Mouse (Mus musculus): ENCODE results near the gene Radil. TPM values are rescaled to one million over a fixed set of nuclear protein-coding genes. Genes with fewer than 3 reads are reported as not detected.

Radil gene
- total RNA-seq (2023): not detected in 2 replicates

GRCm38 (mm10) chr5:142550706-142551652, at the start of gene Radil:
Gene Radil, minus strand, starts transcription at chr5:142551098.

GRCm38 (mm10) chr5:142529915-142530314, 21.0 kb downstream of the Radil start, which contains the start of gene Papolb:
Gene Papolb, minus strand, starts transcription at chr5:142530076.

GRCm38 (mm10) chr5:142463461-142464454, 87.1 kb downstream of the Radil start, which contains the start of gene Ap5z1:
Gene Ap5z1, plus strand, starts transcription at chr5:142463944.

Other genes with a start within 250 kb of the Radil start
- 30.1 and 41.2 TPM in 2 replicates for gene Foxk1, start 149.6 kb downstream of the Radil start, total RNA-seq (2023)
- 23.5 and 33.4 TPM in 2 replicates for gene Ap5z1, start 87.2 kb downstream of the Radil start, total RNA-seq (2023)
- not detected in 2 replicates for gene Papolb, start 21.0 kb downstream of the Radil start, total RNA-seq (2023)
- not detected in 2 replicates for gene Mmd2, start 57.7 kb upstream of the Radil start, total RNA-seq (2023)
- 55.4 and 65.2 TPM in 2 replicates for gene Wipi2, start 76.6 kb upstream of the Radil start, total RNA-seq (2023)
- 0.43 and 0.85 TPM in 2 replicates for gene Slc29a4, start 141.4 kb upstream of the Radil start, total RNA-seq (2023)